Mouse (Mus musculus) c-Kit-positive CD71-negative TER-119-negative erythroid progenitor cells, embryonic 14.5 days (primary cell): Measurements from ENCODE around the gene Pusl1.

ENCODE experiments used
- DNase-seq: peaks from one replicate; pipeline ENCODE4 v3.0.0-alpha.2; 2013; ENCODE audit warnings: low read depth

Pusl1 gene

DNA sequence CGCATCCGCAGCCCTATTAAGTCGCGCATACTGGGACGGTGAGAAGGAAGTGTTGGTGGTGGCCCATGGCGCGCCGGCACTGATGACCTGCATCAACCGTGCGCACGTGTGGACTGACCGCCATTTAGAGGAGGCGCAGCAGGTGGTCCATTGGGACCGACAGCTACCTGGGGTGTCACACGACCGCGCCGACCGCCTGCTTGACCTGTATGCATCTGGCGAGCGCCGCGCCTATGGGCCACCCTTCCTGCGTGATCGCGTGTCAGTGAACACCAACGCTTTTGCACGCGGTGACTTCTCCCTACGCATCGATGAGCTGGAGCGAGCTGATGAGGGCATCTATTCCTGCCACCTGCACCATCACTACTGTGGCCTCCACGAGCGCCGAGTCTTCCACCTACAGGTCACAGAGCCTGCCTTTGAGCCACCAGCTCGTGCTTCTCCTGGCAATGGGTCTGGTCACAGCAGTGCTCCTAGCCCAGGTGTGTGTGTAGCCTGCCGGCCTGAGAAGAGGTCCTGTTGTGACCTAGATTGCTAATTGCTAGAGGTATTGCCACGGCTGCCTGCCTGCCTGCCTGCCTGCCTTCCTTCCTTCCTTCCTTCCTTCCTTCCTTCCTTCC lies 49.8 kb downstream of the Pusl1 start:
- DNase-seq, result no peak

DNA sequence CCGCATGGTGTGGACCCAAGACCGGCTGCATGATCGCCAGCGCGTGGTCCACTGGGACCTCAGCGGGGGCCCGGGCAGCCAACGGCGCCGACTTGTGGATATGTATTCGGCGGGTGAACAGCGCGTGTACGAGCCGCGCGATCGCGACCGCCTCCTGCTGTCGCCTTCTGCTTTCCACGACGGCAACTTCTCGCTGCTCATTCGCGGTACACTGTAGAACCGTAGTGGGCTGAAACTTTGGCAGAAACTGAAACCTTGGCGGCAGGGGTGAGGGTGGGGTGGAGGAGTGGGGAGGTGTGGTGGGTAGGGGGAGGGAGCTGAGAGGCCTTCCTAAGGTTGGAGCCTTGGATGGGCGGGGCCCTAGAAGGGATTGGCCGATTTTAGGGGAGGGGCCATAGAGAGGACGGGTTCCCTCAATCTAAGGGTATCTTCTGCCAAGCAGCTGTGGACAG lies 50.6 kb downstream of the Pusl1 start:
- peak; percentile 71 for DNase-seq

DNA sequence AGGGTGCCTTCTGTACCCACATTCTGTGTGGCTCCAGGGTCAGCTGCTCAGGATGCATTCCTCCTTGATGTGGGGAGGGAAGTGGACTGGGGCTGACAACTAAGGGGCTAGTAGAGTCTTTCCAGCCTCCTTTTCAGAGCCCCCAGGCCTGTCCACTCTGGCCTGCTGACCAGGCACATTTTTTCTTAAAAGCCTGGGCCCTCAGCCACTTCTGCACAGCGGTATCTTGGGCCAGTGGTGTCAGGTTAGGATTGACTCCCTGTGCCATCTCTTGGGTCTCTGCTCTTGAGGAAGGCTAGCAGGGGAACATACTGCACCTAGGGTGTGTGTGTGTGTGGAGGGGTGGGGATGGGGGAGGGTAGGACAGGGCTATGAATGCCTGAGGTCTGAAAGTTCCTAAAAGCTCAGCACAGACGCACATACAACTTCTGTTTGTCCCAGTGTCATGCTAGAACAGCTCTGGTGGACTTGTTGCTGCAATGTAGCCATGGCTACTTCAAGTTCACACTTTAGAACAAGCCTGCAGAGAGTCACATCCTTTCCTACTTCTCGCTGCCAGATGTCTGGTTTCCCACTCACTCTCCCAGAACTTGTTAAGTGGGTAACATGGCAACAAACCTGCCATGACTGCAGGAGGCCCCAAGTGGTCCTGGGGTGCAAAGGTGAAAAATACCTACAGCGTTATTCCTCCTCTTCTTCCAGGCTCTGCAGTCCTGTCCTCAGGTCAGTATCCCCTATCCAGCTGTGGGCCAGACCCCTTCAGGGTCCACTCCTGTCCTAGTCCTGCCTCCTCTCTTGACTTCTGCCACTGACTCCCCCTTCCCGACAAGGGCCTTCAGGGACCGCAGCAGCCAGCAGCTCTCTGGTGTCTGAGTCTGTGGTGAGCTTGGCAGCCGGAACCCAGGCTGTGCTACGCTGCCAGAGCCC lies 51.2 kb downstream of the Pusl1 start:
- no peak for DNase-seq

DNA sequence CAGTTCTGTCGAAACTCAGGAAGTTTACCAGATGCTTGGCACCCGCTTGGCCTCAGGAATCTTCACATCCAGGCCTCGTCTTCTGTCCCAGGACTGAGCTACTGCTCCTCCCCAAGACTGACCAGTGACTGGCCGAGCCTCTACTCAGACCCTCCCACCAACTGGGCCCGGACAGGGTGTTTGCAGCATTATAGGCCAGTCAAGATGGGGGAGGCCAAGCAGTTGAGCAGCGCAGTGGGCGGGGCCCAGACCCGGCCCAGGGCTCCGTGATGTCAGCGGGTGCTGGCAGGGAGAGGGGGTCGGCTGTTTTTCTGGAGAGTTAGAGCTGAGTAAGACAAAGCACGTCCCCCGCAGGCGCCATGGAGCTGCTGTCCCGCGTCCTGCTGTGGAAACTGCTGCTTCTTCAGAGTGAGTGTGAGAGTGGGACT lies 52.1 kb downstream of the Pusl1 start, which contains the start of gene Mxra8:
Gene Mxra8, plus strand, starts transcription at position 198 of the 428 bp plus-strand sequence.
- no peak for DNase-seq

DNA sequence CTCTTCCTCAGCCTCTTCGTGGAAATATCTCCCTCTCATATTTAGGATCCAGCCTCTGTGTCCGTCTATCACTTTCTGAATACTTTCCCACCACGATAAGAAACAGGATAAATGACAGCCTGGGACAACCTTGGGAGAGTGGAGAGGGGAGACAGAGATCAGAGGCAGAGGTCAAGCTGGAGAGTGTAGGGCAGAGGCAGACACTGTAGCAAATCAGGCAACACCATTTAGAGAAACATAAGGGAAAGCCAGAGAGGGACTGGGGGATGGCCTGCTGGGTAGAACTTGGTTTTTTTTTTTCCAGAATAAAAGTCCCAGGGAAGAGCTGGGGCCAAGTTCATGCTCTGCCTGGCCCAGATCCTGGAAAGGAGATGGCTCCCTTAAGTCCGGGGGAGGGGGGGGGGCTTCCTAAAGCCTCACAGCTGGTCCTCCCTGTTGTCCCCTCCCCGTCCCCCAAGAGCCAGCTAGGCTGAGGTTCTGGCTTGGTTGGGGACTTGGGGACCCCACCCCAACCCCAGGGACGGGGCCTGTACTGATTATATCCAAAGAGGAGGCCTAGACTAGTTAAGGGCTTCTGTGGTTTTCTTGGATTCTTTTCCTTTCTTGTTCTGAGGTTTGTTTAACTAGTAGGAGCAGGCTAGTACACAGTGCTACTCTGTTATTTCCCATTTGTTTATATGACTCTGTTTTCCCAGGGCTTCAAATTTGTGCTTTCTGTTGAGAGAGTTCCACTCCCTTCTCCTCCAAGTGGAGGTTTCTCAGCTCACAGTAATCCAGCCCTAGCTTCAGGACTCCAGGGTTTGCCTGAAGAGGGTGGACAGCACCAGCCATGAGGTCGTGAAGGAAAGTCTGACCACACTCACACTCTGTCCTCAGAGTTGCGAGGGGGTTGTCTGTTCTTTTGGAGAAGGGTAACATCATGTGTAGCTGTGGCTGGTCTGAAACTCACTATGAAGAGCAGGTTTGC lies 53.1 kb downstream of the Pusl1 start:
- DNase-seq, result no peak
